Mouse (Mus musculus) embryonic stem cell, embryonic (primary cell): ENCODE data around the gene Mpzl3.
"Not testable (repeated sequence)": the region's sequence is repeated elsewhere in the genome, so short reads cannot be mapped to it uniquely, and the experiment has no call there.

Source experiments
- CTCF ChIA-PET, 4 experiments: fragments of 300-600 bp in 2 of 4; fragments of 350-600 bp in 2 of 4; sonication (Branson Sonifier 250); formaldehyde crosslinking; loops; one replicate each; lab custom pipeline; 2022; ENCODE audit warnings: inconsistent platforms in 2 of 4; lab: Charles Lee
- POLR2A ChIA-PET, 4 experiments: fragments of 300-600 bp in 2 of 4; fragments of 350-600 bp in 2 of 4; sonication (Branson Sonifier 250); formaldehyde crosslinking; loops; one replicate each; lab custom pipeline; 2022; ENCODE audit warnings: antibody characterized with exemption in 4 of 4, inconsistent platforms in 1 of 4; lab: Charles Lee

The Mpzl3 gene

DNA sequence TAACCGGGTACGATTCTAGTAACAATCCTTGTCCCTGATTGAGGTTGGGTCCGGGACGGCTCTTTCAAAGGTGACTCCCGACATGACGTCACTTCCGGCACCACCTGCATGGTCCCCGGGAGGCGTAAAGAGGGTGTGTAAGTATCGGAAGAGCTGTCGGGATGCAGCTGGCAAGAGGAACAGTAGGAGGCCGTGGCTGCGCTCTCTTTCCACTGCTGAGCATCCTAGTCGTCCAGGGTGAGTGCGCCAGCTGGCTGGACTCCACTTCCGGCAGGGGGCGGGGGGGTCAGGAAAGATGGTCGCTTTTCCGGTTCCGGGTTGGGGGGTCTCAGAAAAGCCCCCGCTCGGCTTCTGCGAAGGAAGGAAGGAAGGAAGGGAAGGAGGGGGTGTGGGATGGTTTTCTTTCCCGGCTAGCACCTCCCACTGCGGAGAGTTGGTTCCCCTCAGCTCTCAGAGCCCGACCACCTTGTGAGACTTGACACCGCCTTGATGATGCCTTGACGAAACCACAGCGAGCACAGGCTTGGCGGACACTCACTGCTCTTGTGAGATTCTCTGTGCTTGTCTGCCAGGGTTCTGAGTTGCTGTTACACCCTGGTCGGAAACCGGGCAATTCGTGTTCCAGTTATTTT, at the start of gene Mpzl3:
Gene Mpzl3, plus strand, starts transcription at position 105 of the 632 bp plus-strand sequence.
- CTCF ChIA-PET: interaction anchor here in 3 of 4 experiments (0.5 to 1.4 kb wide), 6 partner anchors 9 to 678 kb away, joined by 3 to 4 read pairs (median 3); no protein-coding TSS in a partner anchor
- POLR2A ChIA-PET: interaction anchor here (0.6 to 2.1 kb wide), 25 partner anchors 8 to 1175 kb away, joined by 3 to 21 read pairs (median 3); partner anchors contain the start of genes Cd3g (in 1 of the 4), Fxyd6 (in 1 of the 4), Mpzl2 (in 1 of the 4) and Scn2b (in 1 of the 4)

DNA sequence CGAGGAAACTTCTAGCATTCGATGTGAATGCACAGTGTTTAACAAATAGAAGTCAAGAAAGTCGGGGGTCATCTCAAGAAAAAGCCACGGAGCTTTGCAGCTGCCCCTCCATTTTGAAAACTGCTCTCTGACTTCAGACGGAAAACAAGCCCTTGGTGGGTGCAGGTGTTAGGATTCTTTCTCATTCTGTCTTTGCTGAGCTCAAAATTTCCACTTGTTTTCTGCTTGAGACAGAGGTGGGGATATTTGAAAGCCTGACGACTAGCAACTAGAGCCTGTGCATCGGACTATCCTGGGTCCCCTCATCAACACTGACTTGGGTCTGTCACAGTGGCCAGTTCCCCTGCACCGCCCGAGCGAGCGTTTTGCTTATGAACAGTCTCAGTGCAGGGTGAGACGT, 47.6 kb upstream of the Mpzl3 start:
- ChIA-PET CTCF (no interaction called here), POLR2A (interaction anchor here in 1 of 4 experiments (1.6 kb wide), 1 partner anchor 8 kb away, joined by 6 read pairs; no protein-coding TSS in a partner anchor)

DNA sequence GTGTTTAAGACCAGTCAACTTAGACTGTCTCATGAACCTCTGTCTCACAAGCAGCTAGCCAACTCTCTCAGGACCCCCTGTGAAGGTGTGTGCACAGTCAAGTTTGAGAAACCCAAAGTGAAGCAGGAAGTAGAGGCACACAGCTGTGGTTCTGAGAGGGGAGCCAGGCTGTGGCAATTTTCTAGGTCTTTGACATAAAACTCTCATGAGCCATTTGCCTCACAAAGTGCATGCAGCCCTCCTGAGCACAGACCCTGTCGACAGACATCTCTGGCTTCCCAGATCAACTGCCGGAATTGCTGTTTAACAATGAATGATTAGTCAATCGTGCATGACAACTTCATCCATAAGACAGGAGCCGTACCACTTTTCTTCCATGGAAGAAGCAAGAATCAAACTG, 46.6 kb upstream of the Mpzl3 start:
- POLR2A ChIA-PET: interaction anchor here in 1 of 4 experiments (1.6 kb wide), 1 partner anchor 9 kb away, joined by 6 read pairs; no protein-coding TSS in a partner anchor
- CTCF ChIA-PET: no interaction called here

DNA sequence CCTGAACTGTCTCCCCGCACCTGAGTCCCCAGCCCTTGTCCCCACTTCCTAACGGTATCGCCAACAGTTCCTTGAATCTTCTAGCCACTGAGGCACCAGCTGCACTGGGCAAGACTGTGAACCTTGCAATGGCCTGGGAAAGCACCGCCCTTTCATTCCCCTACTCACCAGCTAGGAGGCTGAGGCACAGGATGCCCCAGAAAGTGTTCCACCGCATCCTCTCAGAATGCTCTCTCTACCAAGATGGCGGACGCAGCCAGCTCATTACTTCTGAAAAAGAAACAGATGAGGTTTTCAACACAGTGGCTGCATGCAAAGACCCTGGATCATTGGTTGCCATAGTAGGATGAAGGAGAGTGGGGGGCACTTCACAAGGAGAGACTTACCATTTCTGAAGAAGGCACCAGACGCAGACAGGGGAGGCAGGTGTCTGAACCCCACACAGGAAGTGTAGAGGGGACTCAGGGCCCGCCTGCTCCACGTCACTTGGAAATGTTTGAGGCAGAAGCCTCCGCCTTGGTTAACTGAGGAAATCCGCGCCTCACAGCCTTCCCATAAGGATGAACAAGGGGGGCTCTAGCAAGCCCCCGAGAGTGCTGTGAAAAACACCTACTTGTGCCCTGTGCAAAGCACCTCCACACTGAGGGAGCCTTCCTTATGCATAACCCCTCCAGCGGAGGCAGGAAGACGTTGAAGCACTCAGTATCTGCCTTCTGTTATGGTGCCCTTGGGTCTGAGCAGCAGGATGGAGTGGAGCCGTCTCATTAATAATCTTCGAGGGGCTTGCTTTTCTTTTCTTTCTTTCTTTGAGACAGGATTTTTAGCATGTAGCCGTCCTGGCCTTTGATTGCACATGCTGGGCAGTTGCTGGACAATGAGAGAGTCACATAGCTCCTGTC, 45.6 kb upstream of the Mpzl3 start, which contains the start of gene Cd3e:
Gene Cd3e, minus strand, starts transcription at position 448 of the 899 bp plus-strand sequence.
- ChIA-PET CTCF (interaction anchor here in 1 of 4 experiments (0.6 to 0.7 kb wide), 2 partner anchors 87 to 109 kb away, joined by 3 to 4 read pairs; no protein-coding TSS in a partner anchor), POLR2A (interaction anchor here in 3 of 4 experiments (0.6 to 1.6 kb wide), 6 partner anchors 10 to 253 kb away, joined by 3 to 6 read pairs (median 3); no protein-coding TSS in a partner anchor)

DNA sequence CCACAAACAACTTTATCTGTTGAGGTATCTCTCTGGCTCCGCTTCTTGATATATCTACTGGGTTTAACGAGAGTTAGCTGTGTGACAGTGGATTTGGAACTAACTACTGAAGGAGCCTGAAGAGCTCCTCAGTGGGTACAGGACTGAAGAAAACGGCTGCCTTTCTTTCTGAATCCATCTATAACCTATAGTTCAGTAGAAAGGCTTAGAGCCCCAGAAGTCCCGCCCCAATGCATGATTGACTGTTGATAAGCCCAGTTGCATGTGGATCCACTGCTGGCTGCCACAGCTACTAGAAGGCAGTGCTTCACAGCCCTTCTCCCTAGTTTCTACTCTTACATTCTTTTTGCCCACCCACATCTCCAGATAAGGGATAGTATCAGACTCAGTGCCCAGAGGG, 44.5 kb upstream of the Mpzl3 start:
- ChIA-PET CTCF (interaction anchor here in 1 of 4 experiments (0.6 kb wide), 1 partner anchor 325 kb away, joined by 4 read pairs; no protein-coding TSS in a partner anchor), POLR2A (interaction anchor here in 1 of 4 experiments (1.0 kb wide), 1 partner anchor 30 kb away, joined by 3 read pairs; no protein-coding TSS in a partner anchor)

DNA sequence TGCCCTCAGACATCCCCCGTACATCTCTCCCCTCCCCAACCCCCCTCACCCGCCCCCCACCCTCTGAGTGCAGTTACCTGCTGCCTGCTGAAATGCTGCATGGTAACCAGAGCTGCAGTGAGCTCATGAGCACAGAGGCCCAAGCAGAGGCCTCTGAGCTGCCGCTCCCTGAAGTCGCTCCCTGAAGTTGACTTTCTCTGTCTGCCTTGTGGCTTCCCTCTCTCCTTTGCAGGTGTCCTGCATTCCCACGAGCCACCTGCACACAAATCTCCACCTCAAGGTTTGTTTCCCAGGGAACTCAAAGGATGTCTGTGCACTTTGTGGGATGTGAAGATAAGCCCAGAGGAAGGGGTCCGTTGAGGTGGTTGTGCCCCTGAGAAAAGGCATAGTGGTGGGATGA, 43.7 kb upstream of the Mpzl3 start:
- ChIA-PET CTCF (interaction anchor here in 2 of 4 experiments (0.6 to 1.0 kb wide), 2 partner anchors 12 to 108 kb away, joined by 4 to 10 read pairs; no protein-coding TSS in a partner anchor), POLR2A (interaction anchor here in 1 of 4 experiments (0.6 kb wide), 1 partner anchor 42 kb away, joined by 3 read pairs; no protein-coding TSS in a partner anchor)

DNA sequence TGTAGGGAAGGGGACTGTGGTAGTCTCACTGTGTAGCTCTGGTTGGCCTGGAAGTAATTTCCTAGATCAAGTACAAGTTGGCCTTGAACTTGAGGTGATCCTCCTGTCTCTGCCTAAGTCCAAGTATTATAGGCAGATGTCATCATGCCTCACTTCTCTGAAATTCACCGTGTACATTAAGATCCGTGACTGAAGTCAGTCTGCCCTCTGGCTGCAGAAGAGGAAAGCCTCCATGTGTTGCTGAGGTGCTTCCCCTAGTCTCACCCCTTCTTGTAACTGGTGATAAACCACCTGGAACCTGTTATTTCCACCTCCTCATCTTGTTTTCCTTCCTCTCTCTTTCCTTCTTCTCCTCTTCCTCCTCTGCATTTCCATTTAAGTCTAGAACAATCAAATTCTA, 40.1 kb upstream of the Mpzl3 start:
- ChIA-PET POLR2A (interaction anchor here in 1 of 4 experiments (0.5 kb wide), 1 partner anchor 47 kb away, joined by 3 read pairs; no protein-coding TSS in a partner anchor), CTCF (no interaction called here)

DNA sequence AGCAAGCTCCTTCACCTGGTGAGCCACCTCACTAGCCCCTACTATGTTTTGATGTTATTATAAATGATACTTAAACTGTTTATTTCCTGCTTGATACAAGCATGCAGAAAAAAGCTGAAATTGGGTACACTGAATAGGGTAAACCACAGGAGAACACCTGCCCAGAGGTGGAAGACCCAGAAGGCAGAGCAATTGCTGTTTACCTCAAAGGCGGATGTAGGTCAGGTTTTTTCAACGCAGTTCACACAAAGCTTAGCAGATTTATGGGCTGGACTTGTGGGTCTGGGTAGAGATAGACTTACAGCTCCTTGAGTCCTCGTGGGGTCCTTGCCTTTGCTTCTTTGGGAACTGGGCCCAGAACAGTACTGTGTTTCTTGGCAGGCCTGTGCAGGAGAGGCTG, 39.1 kb upstream of the Mpzl3 start:
- CTCF ChIA-PET: interaction anchor here in 1 of 4 experiments (0.6 kb wide), 1 partner anchor 176 kb away, joined by 3 read pairs; no protein-coding TSS in a partner anchor
- POLR2A ChIA-PET: no interaction called here

DNA sequence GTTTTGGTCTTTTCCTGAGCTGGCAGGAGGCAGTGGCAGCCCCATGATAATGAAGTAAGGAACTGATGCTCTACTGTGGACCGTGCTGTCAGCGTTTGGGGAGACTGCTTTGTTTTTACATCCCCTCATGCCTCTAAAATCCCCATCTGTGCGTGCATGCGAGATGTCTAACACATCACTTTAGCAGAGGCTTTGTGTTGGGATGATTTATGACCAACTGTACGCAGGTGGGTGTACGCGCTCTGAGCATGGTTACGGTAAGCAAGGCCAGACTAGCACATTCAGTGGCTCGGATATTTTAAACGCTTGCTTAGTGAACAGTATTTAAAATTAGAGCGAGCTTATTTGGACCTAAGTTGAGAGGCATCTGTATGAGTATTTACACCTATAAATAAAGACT, 37.0 kb upstream of the Mpzl3 start:
- POLR2A ChIA-PET: no interaction called here
- CTCF ChIA-PET: interaction anchor here in 1 of 4 experiments (0.6 kb wide), 1 partner anchor 51 kb away, joined by 3 read pairs; no protein-coding TSS in a partner anchor

DNA sequence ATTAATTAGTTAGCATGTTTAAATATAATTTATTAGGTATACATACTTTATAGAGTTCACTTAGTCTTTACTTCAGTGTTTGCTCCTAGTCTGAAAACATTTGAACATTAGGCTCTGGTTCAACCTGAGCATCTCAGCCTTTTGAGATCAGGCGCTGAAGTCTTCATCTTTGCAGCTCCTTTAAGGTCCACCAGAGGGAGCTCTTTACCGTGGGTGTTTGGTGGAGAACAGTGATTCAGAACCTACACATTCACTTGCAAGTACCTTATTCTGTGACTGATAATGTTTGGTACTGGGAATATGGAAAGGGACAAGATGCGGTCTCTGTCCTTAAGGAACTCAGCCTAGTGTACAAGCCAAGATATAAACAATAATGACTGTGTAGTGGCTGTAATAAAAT, 32.2 kb upstream of the Mpzl3 start:
- ChIA-PET CTCF (interaction anchor here (0.5 to 3.1 kb wide), 45 partner anchors 9 to 389 kb away, joined by 3 to 32 read pairs (median 4); partner anchors contain the start of genes Cd3g (in 1 of the 4), Mpzl2 (in 1 of the 4) and Scn4b (in 1 of the 4)), POLR2A (interaction anchor here in 2 of 4 experiments (0.9 to 1.8 kb wide), 5 partner anchors 15 to 174 kb away, joined by 3 to 6 read pairs (median 3); no protein-coding TSS in a partner anchor)

DNA sequence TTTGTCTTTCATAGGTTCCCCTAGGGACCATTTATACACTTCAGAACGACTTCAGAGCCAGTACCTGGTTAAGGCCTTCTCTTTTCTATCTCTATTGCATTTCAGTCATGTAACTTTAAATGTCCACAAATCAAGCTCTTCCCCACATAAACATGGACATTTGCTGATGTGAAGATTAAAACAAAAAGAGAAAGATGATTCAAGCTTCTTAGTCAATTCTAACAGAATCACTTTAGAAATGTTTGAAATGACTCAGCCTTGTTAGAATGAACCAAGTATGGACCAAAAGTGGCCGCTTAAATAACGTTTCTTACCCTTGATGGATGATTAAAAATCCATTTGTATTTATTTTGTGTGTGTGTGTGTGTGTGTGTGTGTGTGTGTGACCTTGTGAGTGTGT, 31.3 kb upstream of the Mpzl3 start:
- CTCF ChIA-PET: interaction anchor here in 3 of 4 experiments (0.6 to 3.1 kb wide), 9 partner anchors 12 to 408 kb away, joined by 3 to 30 read pairs (median 6); no protein-coding TSS in a partner anchor
- POLR2A ChIA-PET: interaction anchor here in 1 of 4 experiments (0.7 to 1.8 kb wide), 4 partner anchors 14 to 173 kb away, joined by 3 to 6 read pairs (median 4); no protein-coding TSS in a partner anchor

DNA sequence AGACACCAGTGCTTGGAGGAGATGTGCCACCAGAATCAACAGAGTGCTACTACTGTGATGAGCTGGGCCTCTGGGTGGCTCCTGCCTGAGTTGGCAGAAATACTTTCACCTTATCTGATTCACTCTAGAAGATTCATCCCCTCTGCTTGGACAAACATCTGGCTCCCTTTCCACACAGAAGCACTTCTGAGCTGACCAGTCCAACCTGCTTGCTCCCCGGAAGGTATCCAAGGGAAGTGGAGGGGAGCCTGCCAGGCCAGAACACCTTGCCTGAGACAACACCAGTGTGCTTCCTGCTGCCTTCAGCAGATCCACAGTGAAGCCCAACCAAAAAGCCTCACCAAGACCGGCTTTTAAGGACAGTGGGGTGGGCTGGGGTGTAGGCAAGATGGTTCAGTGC, 30.8 kb upstream of the Mpzl3 start:
- CTCF ChIA-PET: interaction anchor here in 2 of 4 experiments (0.7 to 3.1 kb wide), 4 partner anchors 110 to 407 kb away, joined by 3 to 30 read pairs (median 9); no protein-coding TSS in a partner anchor
- POLR2A ChIA-PET: interaction anchor here in 1 of 4 experiments (0.7 to 1.8 kb wide), 3 partner anchors 13 to 28 kb away, joined by 3 to 6 read pairs (median 4); no protein-coding TSS in a partner anchor

DNA sequence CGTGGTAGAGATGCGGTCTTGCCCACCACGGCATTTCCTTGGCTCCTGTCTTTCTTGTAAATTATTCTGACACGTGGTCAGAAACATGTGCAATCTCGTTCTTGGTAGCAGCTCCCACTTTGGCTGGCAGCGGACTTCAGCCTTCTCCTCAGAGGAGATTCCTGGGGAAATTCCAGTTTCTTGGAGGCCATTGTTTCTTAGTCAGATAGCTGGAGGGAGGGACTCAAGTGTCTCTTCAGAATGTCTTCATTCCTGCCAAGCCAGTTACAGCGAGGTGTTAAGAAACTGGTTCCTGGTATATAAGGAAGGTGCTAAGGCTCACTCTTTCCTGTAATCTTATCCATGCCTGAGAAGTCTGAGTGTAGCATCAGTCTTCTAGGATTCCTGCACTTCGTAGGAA, 27.6 kb upstream of the Mpzl3 start:
- POLR2A ChIA-PET: interaction anchor here in 1 of 4 experiments (1.5 kb wide), 1 partner anchor 14 kb away, joined by 3 read pairs; no protein-coding TSS in a partner anchor
- CTCF ChIA-PET: no interaction called here

DNA sequence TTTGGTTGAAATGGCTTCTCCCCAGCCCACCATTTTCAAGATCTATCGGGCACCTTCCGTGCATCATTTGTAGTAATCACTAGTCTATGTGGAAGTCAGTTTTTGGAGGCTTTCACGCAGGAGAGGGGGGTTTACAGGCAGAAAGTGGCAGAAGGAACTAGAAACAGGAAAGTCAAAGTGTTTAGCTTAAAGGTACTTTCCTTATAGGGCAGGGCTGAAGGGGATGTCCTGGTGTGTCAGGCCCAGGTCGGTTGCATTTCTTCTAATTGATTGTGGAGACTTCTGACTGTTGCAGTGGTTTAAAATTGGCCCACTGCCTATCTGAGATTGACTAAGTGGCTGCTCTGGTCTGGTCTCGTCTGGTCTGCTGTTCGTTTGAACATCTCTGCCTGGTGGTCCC, 24.6 kb upstream of the Mpzl3 start:
- POLR2A ChIA-PET: interaction anchor here in 2 of 4 experiments (0.8 to 2.7 kb wide), 7 partner anchors 11 to 92 kb away, joined by 3 to 27 read pairs (median 4); partner anchors contain the start of gene Ube4a (in 1 of the 2)
- CTCF ChIA-PET: interaction anchor here in 1 of 4 experiments (0.6 kb wide), 1 partner anchor 92 kb away, joined by 3 read pairs; no protein-coding TSS in a partner anchor

DNA sequence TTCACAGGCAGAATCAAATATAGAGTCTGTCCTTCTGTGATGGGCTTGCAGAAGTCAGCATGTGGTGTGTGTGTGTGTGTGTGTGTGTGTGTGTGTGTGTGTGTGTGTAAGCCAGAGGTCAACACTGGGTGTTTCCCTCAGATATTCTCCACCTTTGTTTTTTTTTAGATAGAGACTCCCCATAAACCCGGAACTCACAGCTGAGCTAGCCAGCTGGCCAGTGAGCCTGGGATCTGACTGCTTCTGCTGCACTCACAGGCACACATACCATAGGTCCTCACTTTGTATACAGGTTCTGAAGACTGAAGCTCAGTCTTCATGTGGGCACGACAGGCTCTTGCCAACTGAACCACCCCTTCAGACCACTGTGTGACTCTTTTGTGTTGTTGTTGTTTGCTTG, 22.7 kb upstream of the Mpzl3 start:
- ChIA-PET POLR2A (interaction anchor here in 1 of 4 experiments (0.6 kb wide), 1 partner anchor 23 kb away, joined by 4 read pairs; the partner anchor contains the start of gene Cd3e), CTCF (no interaction called here)

DNA sequence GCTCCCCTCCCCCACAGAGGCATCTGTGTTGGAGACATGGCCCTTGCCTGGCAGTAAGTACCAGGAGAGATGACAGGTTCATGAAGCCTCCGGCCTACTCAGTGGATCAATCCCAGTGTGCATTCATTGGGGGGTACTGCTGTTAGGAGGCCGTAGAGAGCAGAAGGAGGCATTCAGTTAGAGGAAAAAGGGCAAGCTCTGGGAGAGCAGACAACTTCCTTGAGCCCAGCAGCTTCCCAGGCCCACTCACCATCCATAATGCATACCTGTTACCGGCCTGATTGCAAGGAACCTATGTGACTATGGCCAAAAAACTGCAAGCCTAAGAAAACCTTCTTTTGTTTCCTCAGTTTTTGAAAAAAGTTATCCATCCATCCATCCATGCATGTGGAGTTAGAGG, 20.5 kb upstream of the Mpzl3 start:
- ChIA-PET POLR2A (interaction anchor here in 1 of 4 experiments (0.5 kb wide), 1 partner anchor 21 kb away, joined by 3 read pairs; the partner anchor contains the start of gene Mpzl3), CTCF (interaction anchor here in 1 of 4 experiments (0.6 kb wide), 1 partner anchor 1685 kb away, joined by 3 read pairs; no protein-coding TSS in a partner anchor)

DNA sequence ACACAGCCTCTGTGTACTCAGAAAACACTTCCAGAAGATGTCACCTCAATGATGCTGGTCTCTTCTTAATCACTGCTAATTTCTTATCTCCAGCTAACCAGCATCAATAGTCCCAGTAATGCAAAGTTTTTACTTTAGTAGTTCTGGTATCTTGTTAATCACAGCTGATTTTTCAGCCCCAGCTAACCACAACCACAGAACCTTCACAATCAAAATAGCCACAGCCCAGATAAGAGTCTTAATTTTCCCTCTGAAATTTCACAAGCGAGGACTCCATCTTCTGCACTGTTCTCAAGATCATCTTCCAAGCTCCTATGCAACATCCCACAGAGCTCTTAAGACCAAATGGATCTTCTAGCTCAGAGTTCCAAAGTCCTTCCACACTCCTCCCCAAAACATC, 17.2 kb upstream of the Mpzl3 start:
- CTCF ChIA-PET: not testable (repeated sequence)
- POLR2A ChIA-PET: interaction anchor here in 1 of 4 experiments (1.4 to 2.7 kb wide), 2 partner anchors 14 to 80 kb away, joined by 3 to 6 read pairs; partner anchors contain the start of gene Scn2b
